Mouse (Mus musculus): Measurements from ENCODE around the gene Iqschfp.

- TF ChIP-seq CTCF (IDR thresholded peaks at IDR 0.05; ENCODE audit: borderline replicate concordance, insufficient read depth, low read depth, low read length) (no peak), POLR2A (IDR thresholded peaks at IDR 0.05; ENCODE audit: borderline replicate concordance, insufficient read depth, low read length) (no peak)
These were observed 736 bp downstream of the Iqschfp start for GRCm38 (mm10) chr3:67892768-67893167.
